Mouse (Mus musculus) T-cell, adult 2 months (primary cell): Measurements from ENCODE around the gene Echs1.

Experiments used
- DNase-seq: peaks from one replicate; pipeline ENCODE4 v3.0.0; 2022; ENCODE audit warnings: low spot score

The Echs1 gene

DNA sequence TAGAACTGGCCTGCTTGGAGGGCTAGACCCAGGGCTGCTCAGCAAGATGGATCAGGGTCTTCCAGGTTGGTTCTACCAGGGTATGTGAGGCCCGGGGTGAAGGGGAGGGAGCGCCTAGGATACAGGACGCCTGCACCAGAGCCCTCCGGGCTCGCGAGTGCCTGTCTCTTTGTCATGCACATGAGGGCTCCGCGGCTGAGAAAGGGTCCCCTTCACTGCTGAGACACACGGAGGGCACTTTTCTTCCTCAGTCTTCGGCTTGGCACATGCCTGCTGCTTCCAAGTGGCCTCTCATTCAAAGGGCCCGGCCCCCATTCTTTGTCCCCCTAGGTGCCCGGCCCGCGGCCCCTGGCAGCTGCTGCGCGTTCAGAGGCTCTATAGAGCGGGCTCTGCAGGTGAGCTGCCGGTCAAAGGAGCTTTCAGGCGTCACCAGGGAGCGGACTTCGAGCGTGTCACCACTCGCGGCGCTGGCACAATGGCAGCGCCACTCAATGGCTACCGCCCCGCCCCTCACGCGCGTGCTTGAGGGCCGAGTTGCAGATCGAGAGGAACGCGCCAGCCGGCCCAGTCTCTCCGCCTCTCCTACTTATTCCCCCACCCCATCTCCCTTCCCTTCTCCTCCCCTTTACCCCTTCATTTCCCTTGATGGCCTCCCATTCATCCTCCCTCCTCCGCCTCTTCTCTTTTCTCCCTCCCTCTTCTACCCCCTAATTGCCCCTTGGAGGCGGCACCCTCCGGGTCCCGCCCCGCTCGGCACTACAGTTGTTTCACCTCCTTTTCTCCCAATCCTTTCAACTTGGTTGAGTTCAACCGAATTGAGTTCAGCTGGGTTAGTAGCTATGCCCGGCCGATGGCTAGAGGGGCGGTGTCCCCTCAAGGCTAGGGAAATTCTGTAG lies 55.1 kb downstream of the Echs1 start:
- DNase-seq: no peak

DNA sequence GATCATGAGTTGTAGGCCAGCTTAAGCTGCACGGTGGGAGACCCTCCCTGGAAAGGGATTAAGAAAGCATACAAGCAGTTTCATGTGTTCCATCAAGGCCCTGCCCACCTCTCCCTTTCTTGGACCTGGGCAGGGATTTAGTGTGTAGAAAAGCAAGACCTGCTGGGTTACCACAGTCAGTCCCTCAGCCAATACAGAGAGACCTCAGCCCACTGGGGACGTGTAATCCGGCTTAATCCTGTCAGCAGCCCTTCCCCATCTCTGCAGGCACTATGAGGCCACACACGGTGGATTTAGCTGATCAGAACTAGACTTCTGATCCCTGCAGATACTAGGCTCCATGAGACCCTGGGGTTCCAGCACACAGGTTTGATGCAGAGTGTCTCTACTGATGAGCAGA lies 56.7 kb downstream of the Echs1 start:
- DNase-seq: no peak

DNA sequence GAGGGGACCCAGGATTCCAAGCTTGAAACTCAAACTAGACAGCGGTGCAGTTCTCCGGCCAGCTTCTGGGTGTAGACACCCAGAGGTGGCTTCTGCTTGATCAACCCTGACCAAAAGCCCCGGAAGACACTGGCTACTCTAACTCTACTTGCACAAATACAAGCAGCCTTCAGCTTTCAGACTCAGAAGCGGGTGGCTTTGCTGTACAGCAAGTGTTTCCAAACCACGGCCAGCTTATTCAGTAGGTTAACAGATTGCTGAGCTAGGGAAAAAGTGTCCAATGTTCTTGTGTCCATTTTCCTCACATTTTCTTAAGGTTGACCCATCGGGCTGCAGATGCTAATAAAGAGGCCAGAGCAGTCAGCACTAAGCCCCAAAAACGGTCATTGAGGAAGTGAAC lies 57.7 kb downstream of the Echs1 start:
- no peak for DNase-seq

DNA sequence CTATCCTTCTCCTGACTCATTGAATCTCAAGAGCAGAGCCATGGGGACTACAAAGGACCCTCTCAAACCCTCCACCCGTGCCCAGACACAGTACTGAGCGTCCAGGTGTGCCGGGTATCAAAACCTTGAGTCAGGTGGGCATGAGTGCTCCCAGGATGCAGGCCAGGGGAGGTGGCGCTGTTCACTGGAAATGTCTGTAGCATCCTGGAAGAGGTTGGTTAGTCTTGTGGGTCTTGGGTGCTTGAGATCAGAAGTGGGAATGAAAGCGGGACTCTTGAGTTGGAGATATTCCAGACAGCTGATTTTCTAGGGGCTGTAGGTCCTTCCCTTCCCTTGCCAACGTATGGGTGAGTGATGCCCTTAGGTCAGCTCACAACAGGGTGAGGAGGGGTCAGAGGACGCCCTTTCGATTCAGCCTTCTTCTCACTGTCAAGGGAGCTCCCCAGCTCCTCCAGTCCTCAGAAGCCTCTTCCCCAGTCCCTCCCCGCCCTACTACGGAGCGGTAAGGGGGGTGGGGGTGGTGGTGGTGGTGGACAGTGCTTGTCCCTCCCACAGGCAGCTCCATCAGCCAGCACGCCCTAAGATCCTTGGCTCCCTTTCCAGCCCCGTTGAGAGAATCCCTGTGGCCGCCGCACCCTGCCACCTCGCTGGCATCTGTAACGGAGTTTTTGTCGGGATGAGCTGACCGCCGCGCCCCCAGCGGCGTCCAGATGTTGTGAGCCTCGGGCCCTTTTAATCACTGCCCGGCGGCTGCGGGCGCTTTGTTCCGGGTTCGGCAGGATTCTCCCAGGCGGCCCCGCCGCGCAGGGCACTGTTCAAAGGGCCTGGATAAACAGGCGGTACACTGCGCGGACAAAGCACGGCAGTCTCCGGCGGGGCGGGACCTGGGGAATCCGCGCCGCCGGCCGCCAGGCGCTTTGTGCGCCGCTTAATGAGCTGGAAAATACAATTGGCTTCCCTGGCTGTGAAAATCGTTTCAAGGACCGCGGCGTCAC lies 58.6 kb downstream of the Echs1 start:
- DNase-seq: no peak
